Mouse (Mus musculus): ENCODE measurements around the gene Gucy1b2. TPM values are rescaled to one million over a fixed set of nuclear protein-coding genes. Genes with fewer than 3 reads are reported as not detected.

The Gucy1b2 gene
- 4.6 and 5.1 TPM in 2 replicates for polyA plus RNA-seq (2015; fragmentation: Nextera tagmentation; extraction: Ambion mirVana)

DNA sequence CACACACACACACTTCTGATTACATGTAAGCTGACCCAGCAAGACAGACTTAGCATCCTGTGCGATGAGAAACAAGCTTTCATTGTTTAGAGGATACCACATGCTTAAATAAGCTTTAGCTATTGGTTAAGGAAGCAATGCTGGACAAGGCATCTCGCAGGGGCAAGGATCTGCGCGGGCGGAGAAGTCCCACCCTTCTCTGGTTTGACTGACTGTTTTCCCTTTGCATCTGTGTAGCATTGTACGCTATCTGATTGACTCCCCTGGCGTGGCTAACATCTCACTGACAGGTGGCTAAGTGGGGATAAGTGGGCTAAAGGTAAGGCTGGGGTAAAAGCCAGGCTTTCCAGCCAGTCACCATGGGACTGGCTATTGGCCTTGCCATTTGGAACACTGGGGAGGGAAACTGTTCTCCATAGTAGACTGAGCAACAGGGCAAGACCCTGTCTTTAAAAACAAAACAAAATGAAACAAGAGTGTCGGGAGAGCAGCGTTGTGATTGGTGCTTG lies at the start of gene Gucy1b2:
Gene Gucy1b2 (minus strand): TSS at position 51 of the 509 bp plus-strand sequence.
- 50% methylated on average over 9 of the region's 9 CpGs for WGBS
- Histone ChIP-seq H3K9ac (peak within 1 kb of the TSS; percentile 30; the same call in 1 of the 2 replicates), H3K4me3 (0 out of 2 replicates have a peak within 1 kb of the TSS, but pooled peaks have one; percentile 4), H3K4me2 (peak within 1 kb of the TSS; percentile 42), H3K27ac (peak within 1 kb of the TSS; percentile 95), H3K4me1 (peaks cover 56% of the 10 kb centered on the region), H3K9me3 (replicated peaks) (no peaks in the 10 kb centered on the region), H3K27me3 (no peaks in the 10 kb centered on the region), H3K36me3 (ENCODE audit: poor library complexity, severe bottlenecking) (no peaks in the 10 kb centered on the region)
- ATAC-seq = 0 out of 2 replicates have a peak, but pooled peaks have one; percentile 9

DNA sequence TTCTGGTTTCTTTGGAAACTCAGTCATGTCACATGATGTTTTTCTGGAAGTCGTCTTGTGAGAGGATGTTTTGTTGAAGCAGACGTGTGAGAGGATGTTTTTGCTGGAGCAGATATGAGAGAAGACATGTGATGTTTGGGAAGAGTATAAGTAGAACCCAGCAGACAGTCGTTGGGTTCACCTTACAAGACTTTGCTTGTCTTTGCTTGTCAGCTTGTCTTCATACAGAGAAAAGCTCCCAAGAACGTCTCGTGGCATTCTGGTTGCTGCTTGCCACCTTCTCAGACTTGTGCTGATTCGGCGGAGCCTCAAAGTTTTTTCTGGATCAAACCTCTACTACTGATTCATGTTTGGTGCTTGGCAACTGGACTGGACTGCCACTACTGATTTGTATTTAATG lies 41.3 kb upstream of the Gucy1b2 start:
- Histone ChIP-seq H3K36me3 (ENCODE audit: poor library complexity, severe bottlenecking) (no peaks in the 10 kb centered on the region), H3K4me1 (no peaks in the 10 kb centered on the region), H3K4me2 (no peak overlapping the region), H3K9me3 (replicated peaks) (no peaks in the 10 kb centered on the region), H3K4me3 (no peak overlapping the region), H3K27me3 (no peaks in the 10 kb centered on the region), H3K27ac (no peak overlapping the region), H3K9ac (no peak overlapping the region)
- 88% methylated on average over 7 of the region's 7 CpGs for WGBS
- no peak for ATAC-seq

DNA sequence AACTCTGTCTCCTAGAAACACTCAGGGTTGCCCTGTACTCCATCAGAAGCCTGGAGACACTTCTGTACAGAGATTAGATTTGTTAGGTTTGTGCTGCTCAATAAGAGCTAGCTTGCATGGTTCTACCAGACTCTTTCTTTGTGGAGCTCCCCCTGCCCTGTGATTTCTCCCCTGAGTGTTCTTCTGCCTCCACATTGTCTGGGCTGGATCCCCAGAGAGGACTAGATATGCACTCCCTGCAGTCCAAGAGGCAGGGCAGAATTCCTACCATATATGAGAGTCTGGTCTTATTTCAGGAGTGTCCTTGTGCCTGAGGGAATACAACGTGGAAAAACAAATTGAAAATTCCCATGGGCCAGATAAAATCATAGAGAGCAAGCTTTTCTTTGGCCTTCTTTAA lies 40.4 kb upstream of the Gucy1b2 start:
- H3K4me3 ChIP-seq = no peak overlapping the region
- H3K9ac ChIP-seq = no peak overlapping the region
- no peak overlapping the region for H3K27ac ChIP-seq
- no peaks in the 10 kb centered on the region for H3K36me3 ChIP-seq (ENCODE audit: poor library complexity, severe bottlenecking)
- H3K4me1 ChIP-seq = no peaks in the 10 kb centered on the region
- 63% methylated on average over 1 of the region's 1 CpGs for WGBS
- H3K27me3 ChIP-seq = no peaks in the 10 kb centered on the region
- ATAC-seq = no peak
- H3K9me3 ChIP-seq (replicated peaks) = no peaks in the 10 kb centered on the region
- H3K4me2 ChIP-seq = no peak overlapping the region

DNA sequence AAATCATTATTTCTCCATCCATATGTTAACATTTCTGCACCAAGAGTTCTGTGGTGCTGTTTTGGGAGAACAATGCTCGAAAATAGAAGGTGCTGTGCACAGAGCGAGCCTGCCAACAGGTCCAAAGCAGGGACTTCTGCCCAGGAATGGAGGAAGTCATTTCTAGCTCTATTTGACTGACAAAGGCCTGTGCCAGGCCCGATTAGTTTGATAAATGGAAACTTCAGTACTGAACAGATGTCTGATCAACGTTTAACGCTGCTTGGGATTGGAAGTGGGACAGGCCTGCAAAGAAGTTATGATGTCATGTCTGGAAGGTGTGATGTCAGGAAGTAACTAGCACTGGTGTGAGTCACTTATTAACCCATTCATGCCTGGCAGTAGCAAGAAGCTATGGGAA lies 37.4 kb upstream of the Gucy1b2 start:
- no peak for ATAC-seq
- 73% methylated on average over 5 of the region's 5 CpGs for WGBS
- H3K9ac ChIP-seq = no peak overlapping the region

DNA sequence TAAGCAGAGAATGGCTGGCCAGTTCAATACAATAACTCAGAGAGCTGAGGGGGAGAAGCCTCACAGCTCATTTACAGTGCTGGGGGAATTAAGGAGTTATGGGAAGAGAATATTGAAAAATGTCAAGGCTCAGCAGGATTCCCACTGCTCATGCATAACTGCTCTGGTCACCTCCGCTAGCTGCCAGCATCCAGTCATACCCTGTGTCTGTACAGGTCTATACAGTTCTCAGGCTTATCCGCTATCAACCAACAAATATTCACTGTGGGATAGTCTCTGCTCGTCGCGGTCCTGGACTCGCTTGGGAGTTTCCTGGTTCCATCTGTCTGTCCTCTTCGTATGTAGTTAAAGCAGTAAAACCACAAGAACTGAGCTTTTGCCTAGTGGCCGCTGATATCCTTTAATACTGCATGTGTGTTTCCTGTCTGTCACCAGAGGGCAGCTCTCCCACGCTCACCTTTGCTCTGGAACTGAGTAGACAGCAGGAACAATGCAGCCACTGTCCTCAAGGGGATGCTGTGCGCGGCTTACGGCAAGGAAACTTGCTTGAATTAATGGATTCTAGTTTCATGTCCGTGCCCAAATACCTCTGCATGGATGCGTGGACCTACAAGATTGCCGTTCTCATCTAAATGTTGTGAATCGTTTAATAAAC lies 36.2 kb upstream of the Gucy1b2 start:
- Histone ChIP-seq H3K36me3 (ENCODE audit: poor library complexity, severe bottlenecking) (no peaks in the 10 kb centered on the region), H3K4me1 (no peaks in the 10 kb centered on the region), H3K9me3 (replicated peaks) (no peaks in the 10 kb centered on the region), H3K4me3 (no peak overlapping the region), H3K9ac (no peak overlapping the region), H3K27me3 (no peaks in the 10 kb centered on the region), H3K27ac (no peak overlapping the region), H3K4me2 (no peak overlapping the region; the same call in 1 of the 2 replicates)
- peak; percentile 72 for ATAC-seq
- 35% methylated on average over 16 of the region's 16 CpGs for WGBS

More for the DNA sequence above, 37.4 kb upstream of the Gucy1b2 start:
- Histone ChIP-seq H3K4me2 (no peak overlapping the region), H3K4me1 (no peaks in the 10 kb centered on the region), H3K36me3 (ENCODE audit: poor library complexity, severe bottlenecking) (no peaks in the 10 kb centered on the region), H3K4me3 (no peak overlapping the region), H3K27me3 (no peaks in the 10 kb centered on the region), H3K27ac (no peak overlapping the region), H3K9me3 (replicated peaks) (no peaks in the 10 kb centered on the region)

DNA sequence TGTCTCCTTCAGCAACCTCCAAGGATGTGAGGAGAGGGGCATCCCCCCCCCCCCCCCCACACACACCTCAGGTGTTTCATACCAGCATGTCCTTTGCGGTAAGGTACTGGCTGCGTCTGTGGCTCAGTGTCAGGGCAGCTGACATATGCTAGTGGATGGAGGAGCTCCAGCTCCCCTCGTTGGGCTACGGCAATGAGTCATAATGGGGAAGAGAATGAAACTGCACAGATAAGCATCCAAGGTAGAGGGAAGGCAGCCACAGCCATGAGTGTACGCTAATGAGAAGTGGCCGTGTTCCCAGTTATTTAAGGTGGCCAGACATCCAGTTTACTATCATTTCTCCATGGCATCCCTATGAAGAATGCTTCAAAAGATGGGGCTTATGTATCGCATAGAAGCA lies 32.2 kb upstream of the Gucy1b2 start:
- H3K9ac ChIP-seq = no peak overlapping the region
- no peaks in the 10 kb centered on the region for H3K27me3 ChIP-seq
- ATAC-seq = no peak
- 89% methylated on average over 7 of the region's 7 CpGs for WGBS
- H3K4me3 ChIP-seq = no peak overlapping the region
- no peaks in the 10 kb centered on the region for H3K36me3 ChIP-seq (ENCODE audit: poor library complexity, severe bottlenecking)
- H3K4me2 ChIP-seq = no peak overlapping the region
- H3K4me1 ChIP-seq = no peaks in the 10 kb centered on the region
- no peaks in the 10 kb centered on the region for H3K9me3 ChIP-seq (replicated peaks)
- H3K27ac ChIP-seq = no peak overlapping the region

DNA sequence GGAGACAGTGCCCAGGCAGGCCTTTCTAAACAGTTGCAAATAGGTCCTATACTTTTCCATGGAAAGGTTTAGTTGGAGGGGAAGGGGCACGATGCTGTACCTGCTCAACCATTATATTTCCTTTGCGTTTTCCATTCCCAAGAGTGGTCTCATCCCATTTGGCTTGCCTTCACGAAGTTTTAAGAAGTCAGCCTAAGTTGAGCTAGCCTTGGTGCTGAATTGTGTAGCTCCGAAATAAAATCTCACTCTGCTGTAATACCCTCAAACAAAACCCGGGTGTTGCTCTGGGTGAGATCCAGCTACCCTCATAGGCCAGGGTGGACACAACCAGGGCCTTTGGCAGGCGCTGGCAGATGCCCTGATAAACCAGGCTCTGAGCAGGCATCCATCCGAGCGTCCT lies 25.3 kb upstream of the Gucy1b2 start:
- H3K9ac ChIP-seq = no peak overlapping the region
- H3K4me1 ChIP-seq = peaks cover 20% of the 10 kb centered on the region
- no peaks in the 10 kb centered on the region for H3K9me3 ChIP-seq (replicated peaks)
- no peak overlapping the region for H3K4me2 ChIP-seq
- H3K36me3 ChIP-seq (ENCODE audit: poor library complexity, severe bottlenecking) = no peaks in the 10 kb centered on the region
- no peaks in the 10 kb centered on the region for H3K27me3 ChIP-seq
- H3K27ac ChIP-seq = no peak overlapping the region
- ATAC-seq = no peak
- H3K4me3 ChIP-seq = no peak overlapping the region
- WGBS = 61% methylated on average over 8 of the region's 8 CpGs

DNA sequence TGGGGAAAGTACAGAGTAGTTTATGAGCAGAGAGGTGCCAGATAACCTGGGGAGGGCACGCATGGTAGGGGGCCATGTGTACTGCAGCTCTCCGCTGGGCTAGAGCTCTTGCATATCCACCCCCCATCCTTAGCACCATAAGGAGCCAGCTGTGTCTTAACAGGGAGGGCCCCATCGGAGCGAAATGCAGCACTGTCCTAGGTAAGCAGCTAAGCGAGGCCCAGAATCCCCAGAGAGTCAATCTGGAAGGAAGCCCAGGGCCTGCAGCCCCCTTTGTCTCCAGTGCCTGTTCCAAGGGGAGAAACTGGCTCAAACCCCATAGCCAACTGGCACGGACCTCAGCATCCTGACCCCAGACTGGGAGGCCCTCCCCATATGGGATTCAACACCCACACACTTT lies 23.3 kb upstream of the Gucy1b2 start:
- no peaks in the 10 kb centered on the region for H3K9me3 ChIP-seq (replicated peaks)
- no peak overlapping the region for H3K4me3 ChIP-seq
- H3K27me3 ChIP-seq = no peaks in the 10 kb centered on the region
- H3K4me1 ChIP-seq = peaks cover 20% of the 10 kb centered on the region
- H3K27ac ChIP-seq = no peak overlapping the region
- H3K4me2 ChIP-seq = no peak overlapping the region
- WGBS = 49% methylated on average over 6 of the region's 6 CpGs
- no peaks in the 10 kb centered on the region for H3K36me3 ChIP-seq (ENCODE audit: poor library complexity, severe bottlenecking)
- ATAC-seq = peak; percentile 68
- H3K9ac ChIP-seq = no peak overlapping the region

DNA sequence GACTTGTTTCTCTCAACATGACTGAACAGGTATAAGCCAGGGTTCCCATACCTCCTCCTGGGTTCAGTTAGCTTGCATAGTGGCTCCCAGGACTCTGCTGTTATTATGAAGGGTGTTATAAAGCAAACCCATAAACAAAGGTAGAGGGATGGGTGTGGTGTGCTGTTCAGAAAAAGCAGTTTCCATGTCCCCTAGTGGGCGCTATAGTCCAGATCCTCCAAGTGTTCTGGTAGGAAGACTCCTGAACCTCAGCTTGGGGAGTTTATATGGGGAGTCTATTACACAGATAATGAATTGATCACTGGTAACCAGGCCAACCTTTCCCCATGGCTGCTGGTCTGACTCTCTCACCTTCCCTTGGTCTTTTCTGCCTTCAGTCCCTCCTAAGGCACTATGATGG lies 18.4 kb upstream of the Gucy1b2 start:
- H3K36me3 ChIP-seq (ENCODE audit: poor library complexity, severe bottlenecking) = no peaks in the 10 kb centered on the region
- H3K4me3 ChIP-seq = no peak overlapping the region
- no peak overlapping the region for H3K27ac ChIP-seq
- H3K4me2 ChIP-seq = no peak overlapping the region
- no peak overlapping the region for H3K9ac ChIP-seq
- peaks cover 10% of the 10 kb centered on the region for H3K4me1 ChIP-seq
- no peaks in the 10 kb centered on the region for H3K9me3 ChIP-seq (replicated peaks)
- WGBS = 50% methylated on average over 1 of the region's 1 CpGs
- H3K27me3 ChIP-seq = no peaks in the 10 kb centered on the region
- no peak for ATAC-seq

DNA sequence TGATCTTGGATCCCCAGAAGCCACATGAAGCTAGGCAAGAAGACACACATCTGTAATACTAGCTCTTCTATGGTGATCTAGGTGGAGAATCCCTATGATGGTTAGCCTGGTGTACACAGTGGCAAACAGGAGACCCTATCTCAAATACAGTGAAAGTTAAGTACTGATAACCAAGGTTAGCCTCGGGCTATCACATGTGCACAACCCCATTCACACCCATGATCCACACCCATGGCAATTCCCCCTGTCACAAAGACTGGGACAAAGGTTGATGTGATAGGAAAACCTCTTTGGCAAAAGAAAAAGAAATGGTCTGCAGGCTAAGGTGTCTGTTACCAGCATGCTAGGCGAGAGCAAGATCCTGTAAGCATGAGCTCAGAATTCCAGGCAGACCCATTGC lies 16.0 kb upstream of the Gucy1b2 start:
- H3K4me2 ChIP-seq = no peak overlapping the region
- H3K9me3 ChIP-seq (replicated peaks) = no peaks in the 10 kb centered on the region
- no peak overlapping the region for H3K4me3 ChIP-seq
- H3K36me3 ChIP-seq (ENCODE audit: poor library complexity, severe bottlenecking) = no peaks in the 10 kb centered on the region
- WGBS = 86% methylated on average over 2 of the region's 2 CpGs
- no peak overlapping the region for H3K27ac ChIP-seq
- no peak overlapping the region for H3K9ac ChIP-seq
- no peak for ATAC-seq
- no peaks in the 10 kb centered on the region for H3K27me3 ChIP-seq
- H3K4me1 ChIP-seq = no peaks in the 10 kb centered on the region

DNA sequence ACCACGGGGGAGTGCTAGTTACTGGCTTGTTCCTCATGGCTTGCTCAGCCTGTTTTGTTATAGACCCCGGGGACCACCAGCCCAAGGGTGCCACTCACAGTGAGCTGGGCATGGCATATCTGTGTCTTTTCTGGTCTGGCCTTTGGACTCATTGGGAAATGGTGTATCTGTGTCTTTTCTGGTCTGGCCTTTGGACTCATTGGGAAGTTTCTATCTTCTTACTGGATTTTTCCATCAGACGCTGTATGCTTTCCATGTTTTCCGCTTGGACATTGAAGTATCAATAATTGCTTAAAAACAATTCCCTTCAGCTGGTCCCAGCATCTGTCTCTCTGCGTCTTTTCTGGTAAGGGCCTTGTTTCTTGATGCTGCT lies 12.7 kb upstream of the Gucy1b2 start:
- Histone ChIP-seq H3K27ac (no peak overlapping the region), H3K4me1 (peaks cover 5% of the 10 kb centered on the region; the same call in 1 of the 2 replicates), H3K9ac (no peak overlapping the region), H3K4me3 (no peak overlapping the region), H3K27me3 (no peaks in the 10 kb centered on the region), H3K4me2 (no peak overlapping the region), H3K36me3 (ENCODE audit: poor library complexity, severe bottlenecking) (no peaks in the 10 kb centered on the region), H3K9me3 (replicated peaks) (no peaks in the 10 kb centered on the region)
- ATAC-seq = no peak
- WGBS = 92% methylated on average over 5 of the region's 5 CpGs

DNA sequence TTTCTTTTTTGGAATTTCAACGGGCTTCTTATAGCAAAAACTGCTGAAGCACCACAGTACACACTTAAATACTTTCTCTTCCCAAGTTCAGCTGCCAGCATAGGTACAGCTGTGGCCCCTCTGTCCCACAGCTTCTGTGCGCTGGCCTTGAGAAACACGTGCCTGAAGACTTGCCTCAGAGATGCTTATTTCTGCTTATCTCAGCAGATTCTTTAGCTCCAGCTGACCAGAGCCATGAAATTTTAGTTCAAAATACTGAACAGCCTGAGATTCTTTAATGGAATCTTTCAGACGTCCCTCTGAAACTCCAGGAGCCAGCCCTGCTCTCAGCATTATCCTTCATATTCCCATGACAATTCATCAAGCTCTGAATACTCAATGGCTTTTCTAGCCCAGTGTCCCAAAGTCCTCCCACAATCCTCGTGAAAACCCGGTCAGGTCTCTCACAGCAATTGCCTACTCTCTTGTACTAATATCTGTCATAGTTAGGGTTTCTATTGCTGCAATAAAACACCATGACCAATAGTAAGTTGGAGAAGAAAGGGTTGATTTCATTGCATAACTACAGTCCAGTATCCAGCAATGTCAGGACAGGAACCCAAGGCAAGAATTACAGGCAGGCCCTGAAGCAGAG lies 12.1 kb upstream of the Gucy1b2 start:
- Histone ChIP-seq H3K4me1 (peaks cover 5% of the 10 kb centered on the region; the same call in 1 of the 2 replicates), H3K9ac (no peak overlapping the region), H3K4me2 (no peak overlapping the region), H3K27ac (no peak overlapping the region), H3K27me3 (no peaks in the 10 kb centered on the region), H3K9me3 (replicated peaks) (no peaks in the 10 kb centered on the region), H3K36me3 (ENCODE audit: poor library complexity, severe bottlenecking) (no peaks in the 10 kb centered on the region), H3K4me3 (no peak overlapping the region)
- ATAC-seq = no peak
- WGBS = 79% methylated on average over 6 of the region's 6 CpGs
